Mouse (Mus musculus) kidney, adult 2 months (tissue): ENCODE measurements around the gene Tmem14a.

Experiments used
- CTCF ChIP-seq: fragments of 200-500 bp; conservative IDR thresholded peaks from 2 replicates; pipeline ENCODE4 v1.5.1; 2011; ENCODE audit warnings: low read depth, mild to moderate bottlenecking, control low read depth, low read length, moderate library complexity, mixed read lengths; ENCODE audit not compliant: insufficient read depth, insufficient read length
- POLR2A ChIP-seq: fragments of 200-500 bp; IDR thresholded peaks from one replicate; pipeline ENCODE4 v1.6.1; 2011; ENCODE audit warnings: low read depth, low read length, control low read depth

DNA sequence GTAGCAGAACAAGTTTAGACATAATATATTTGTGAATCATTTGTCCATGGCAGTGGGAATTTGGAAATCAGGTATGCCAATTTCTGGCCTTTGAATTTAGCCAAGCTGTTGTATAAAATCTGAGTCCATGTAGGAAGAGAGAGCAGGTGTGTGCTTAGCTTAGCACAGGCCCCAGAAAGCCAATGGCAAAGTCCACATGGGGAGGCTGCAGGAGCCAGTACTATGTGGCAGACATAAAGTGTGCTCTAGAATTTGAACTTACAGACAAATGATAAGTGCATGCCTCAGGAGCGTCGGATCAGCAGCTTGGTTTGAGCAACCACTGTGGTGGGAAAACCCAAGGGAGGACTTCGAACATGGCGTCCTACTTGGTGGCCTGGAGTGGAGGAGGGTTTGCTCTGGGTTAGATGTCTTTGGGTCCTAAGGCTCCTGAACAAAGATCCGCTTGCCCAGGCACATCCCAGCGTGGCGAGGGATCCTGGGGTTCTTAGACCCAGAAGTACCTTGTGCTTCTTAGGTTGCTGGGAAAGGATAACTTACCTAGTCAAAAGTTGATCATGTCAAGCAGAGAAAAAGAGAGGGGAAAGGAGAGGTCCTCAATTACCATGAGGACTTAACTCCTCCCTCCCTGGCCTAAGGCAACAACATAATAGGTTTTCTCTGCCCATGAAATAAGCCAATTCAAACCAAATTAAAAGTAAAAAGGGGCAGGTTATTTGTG lies 37.4 kb downstream of the Tmem14a start:
- TF ChIP-seq CTCF (no peak), POLR2A (no peak)
